Mouse (Mus musculus) liver, embryonic 11.5 days (tissue): ENCODE data around the gene Ankrd13b. TPM values are rescaled to one million over a fixed set of nuclear protein-coding genes. Genes with fewer than 3 reads are reported as not detected.
"Not testable (repeated sequence)": the region's sequence is repeated elsewhere in the genome, so short reads cannot be mapped to it uniquely, and the experiment has no call there.

Source experiments
- ATAC-seq: fragments of 200-750 bp; cut with Nextera tagmentation; replicated peaks from 2 replicates; pipeline ENCODE4 v1.8.0; 2017; ENCODE audit warnings: moderate number of reproducible peaks, mild to moderate bottlenecking, moderate TSS enrichment, moderate library complexity; ENCODE audit not compliant: low FRiP score
- DNase-seq: peaks from one replicate; pipeline ENCODE4 v3.0.0-alpha.2; 2017; ENCODE audit warnings: low spot score
- H3K27ac ChIP-seq: fragments of 300-500 bp; sonication (generic); 2 replicates; pipeline ENCODE4 v1.5.1; 2014; ENCODE audit warnings: mild to moderate bottlenecking, low read depth, low read length, control low read depth
- H3K27me3 ChIP-seq: fragments of 300-500 bp; sonication (generic); replicated peaks from 2 replicates; pipeline ENCODE4 v1.6.1; 2014; ENCODE audit warnings: low read length, mixed read lengths; ENCODE audit not compliant: control insufficient read depth, insufficient read depth
- H3K36me3 ChIP-seq: fragments of 300-500 bp; sonication (generic); 2 replicates; pipeline ENCODE4 v1.6.1; 2014; ENCODE audit warnings: mild to moderate bottlenecking, low read length, moderate library complexity, mixed read lengths; ENCODE audit not compliant: control insufficient read depth, insufficient read depth
- H3K4me1 ChIP-seq: fragments of 300-500 bp; sonication (generic); replicated peaks from 2 replicates; pipeline ENCODE4 v1.6.1; 2014; ENCODE audit warnings: low read length, mixed read lengths; ENCODE audit not compliant: control insufficient read depth, insufficient read depth
- H3K4me2 ChIP-seq: fragments of 300-500 bp; sonication (generic); 2 replicates; pipeline ENCODE4 v1.6.1; 2014; ENCODE audit warnings: mild to moderate bottlenecking, control low read depth, moderate library complexity
- H3K4me3 ChIP-seq: fragments of 300-500 bp; sonication (generic); 2 replicates; pipeline ENCODE4 v1.5.1; 2014; ENCODE audit warnings: low read depth, low read length, control low read depth
- H3K9ac ChIP-seq: fragments of 300-500 bp; sonication (generic); 2 replicates; pipeline ENCODE4 v1.6.1; 2014; ENCODE audit warnings: low read depth, low read length, control low read depth
- H3K9me3 ChIP-seq: fragments of 300-500 bp; sonication (generic); 2 replicates; pipeline ENCODE4 v1.6.1; 2016; ENCODE audit warnings: low read length, inconsistent platforms, mixed read lengths; ENCODE audit not compliant: control insufficient read depth
- whole genome bisulfite sequencing: fragments of 180-500 bp; shearing (Covaris S2); extraction: QIAGEN DNeasy Blood & Tissue Kit; methylation state at CpG from one replicate; pipeline ENCODE4 v1.1.7; 2014; 5-methylcytosine and 5-hydroxymethylcytosine counted together
- polyA plus RNA-seq: library from polyadenylated mRNA; unstranded; fragments of >200 nt; fragmentation: Nextera tagmentation; extraction: Ambion mirVana; gene quantifications from 2 replicates; pipeline ENCODE4 v1.2.1, GENCODE M21; 2014

The Ankrd13b gene
- polyA plus RNA-seq, result 4.4 and 5.6 TPM in 2 replicates

- H3K4me1 ChIP-seq, result peaks cover 41% of the 10 kb centered on the region
- under 1% methylated on average over 50 of the region's 87 CpGs for WGBS
- DNase-seq, result no peak
- H3K36me3 ChIP-seq, result no peaks in the 10 kb centered on the region
- peak within 1 kb of the TSS; percentile 79 for H3K9ac ChIP-seq
- ATAC-seq, result no peak
- H3K4me3 ChIP-seq, result peak within 1 kb of the TSS; percentile 89
- no peak within 1 kb of the TSS for H3K27ac ChIP-seq
- no peaks in the 10 kb centered on the region for H3K9me3 ChIP-seq
- H3K27me3 ChIP-seq, result no peaks in the 10 kb centered on the region
- peak within 1 kb of the TSS; percentile 98 for H3K4me2 ChIP-seq
These were observed at the start of gene Ankrd13b for GRCm38 (mm10) chr11:77489591-77490235. TSS of gene Ankrd13b (minus strand) at chr11:77489678.

- DNase-seq, result no peak
- Histone ChIP-seq H3K9me3 (no peaks in the 10 kb centered on the region), H3K36me3 (peaks cover 3% of the 10 kb centered on the region; the same call in 1 of the 2 replicates), H3K4me1 (no peaks in the 10 kb centered on the region), H3K4me2 (no peak overlapping the region), H3K27ac (no peak overlapping the region), H3K27me3 (no peaks in the 10 kb centered on the region), H3K4me3 (no peak overlapping the region), H3K9ac (no peak overlapping the region)
- no peak for ATAC-seq
- WGBS, result 83% methylated on average over 4 of the region's 4 CpGs
These were observed 42.8 kb upstream of the Ankrd13b start for GRCm38 (mm10) chr11:77532202-77532846.

- Histone ChIP-seq H3K4me1 (no peaks in the 10 kb centered on the region), H3K27ac (no peak overlapping the region), H3K4me3 (no peak overlapping the region), H3K9ac (no peak overlapping the region), H3K27me3 (no peaks in the 10 kb centered on the region), H3K9me3 (no peaks in the 10 kb centered on the region), H3K36me3 (no peaks in the 10 kb centered on the region), H3K4me2 (no peak overlapping the region)
- no peak for DNase-seq
- 68% methylated on average over 2 of the region's 2 CpGs for WGBS
- ATAC-seq, result no peak
These were observed 41.4 kb upstream of the Ankrd13b start for GRCm38 (mm10) chr11:77530862-77531261.

GRCm38 (mm10) chr11:77529644-77530043 lies 40.2 kb upstream of the Ankrd13b start:
- 64% methylated on average over 3 of the region's 3 CpGs for WGBS
- H3K9ac ChIP-seq, result no peak overlapping the region

GRCm38 (mm10) chr11:77528420-77528819 lies 38.9 kb upstream of the Ankrd13b start:
- not testable (repeated sequence) for H3K4me2 ChIP-seq, DNase-seq, H3K27me3 ChIP-seq, H3K27ac ChIP-seq, H3K4me3 ChIP-seq, H3K9me3 ChIP-seq, ATAC-seq, H3K36me3 ChIP-seq, H3K4me1 ChIP-seq, H3K9ac ChIP-seq
- 86% methylated on average over 3 of the region's 3 CpGs for WGBS

More at GRCm38 (mm10) chr11:77529644-77530043, 40.2 kb upstream of the Ankrd13b start:
- Histone ChIP-seq H3K27me3 (no peaks in the 10 kb centered on the region), H3K9me3 (no peaks in the 10 kb centered on the region), H3K4me1 (no peaks in the 10 kb centered on the region), H3K27ac (no peak overlapping the region), H3K4me3 (no peak overlapping the region), H3K4me2 (no peak overlapping the region), H3K36me3 (no peaks in the 10 kb centered on the region)
- DNase-seq (no peak), ATAC-seq (no peak)

- no peak overlapping the region for H3K4me3 ChIP-seq
- ATAC-seq (no peak), DNase-seq (no peak)
- H3K4me2 ChIP-seq, result no peak overlapping the region
- H3K27ac ChIP-seq, result no peak overlapping the region
- no peak overlapping the region for H3K9ac ChIP-seq
- no peaks in the 10 kb centered on the region for H3K9me3 ChIP-seq
- 72% methylated on average over 3 of the region's 3 CpGs for WGBS
- no peaks in the 10 kb centered on the region for H3K4me1 ChIP-seq
- H3K27me3 ChIP-seq, result no peaks in the 10 kb centered on the region
- no peaks in the 10 kb centered on the region for H3K36me3 ChIP-seq
These were observed 36.5 kb upstream of the Ankrd13b start for GRCm38 (mm10) chr11:77525804-77526486.

GRCm38 (mm10) chr11:77520601-77521529 lies 31.4 kb upstream of the Ankrd13b start:
- H3K27ac ChIP-seq, result no peak overlapping the region
- 44% methylated on average over 5 of the region's 5 CpGs for WGBS
- no peak for DNase-seq
- no peak overlapping the region for H3K4me3 ChIP-seq
- H3K9ac ChIP-seq, result no peak overlapping the region
- H3K36me3 ChIP-seq, result no peaks in the 10 kb centered on the region
- H3K27me3 ChIP-seq, result peaks cover 15% of the 10 kb centered on the region
- H3K4me1 ChIP-seq, result peaks cover 5% of the 10 kb centered on the region
- H3K4me2 ChIP-seq, result no peak overlapping the region
- no peak for ATAC-seq
- H3K9me3 ChIP-seq, result no peaks in the 10 kb centered on the region

GRCm38 (mm10) chr11:77519043-77519442 lies 29.6 kb upstream of the Ankrd13b start, which contains the start of gene Gm10392:
TSS of gene Gm10392 (minus strand) at chr11:77519198.
- H3K9me3 ChIP-seq, result no peaks in the 10 kb centered on the region
- peaks cover 24% of the 10 kb centered on the region for H3K27me3 ChIP-seq
- peak within 1 kb of the TSS; percentile 11; the same call in 1 of the 2 replicates for H3K27ac ChIP-seq
- ATAC-seq (no peak), DNase-seq (no peak)
- H3K4me3 ChIP-seq, result no peak within 1 kb of the TSS
- H3K4me2 ChIP-seq, result no peak within 1 kb of the TSS
- H3K36me3 ChIP-seq, result no peaks in the 10 kb centered on the region
- H3K4me1 ChIP-seq, result peaks cover 22% of the 10 kb centered on the region
- 39% methylated on average over 5 of the region's 5 CpGs for WGBS
- H3K9ac ChIP-seq, result no peak within 1 kb of the TSS
